Mouse (Mus musculus) monocyte, adult 5-6 weeks (primary cell): Measurements from ENCODE around the gene Rpl22. TPM values are rescaled to one million over a fixed set of nuclear protein-coding genes. Genes with fewer than 3 reads are reported as not detected.
A peak's percentile ranks its signal among the peaks of the same experiment; 100 is the strongest.

Source experiments
- ATAC-seq: fragments of 153-309, 156-312 bp; replicated peaks from 2 replicates; pipeline ENCODE4 v1.8.0; 2017; ENCODE audit warnings: mild to moderate bottlenecking; ENCODE audit not compliant: low TSS enrichment, insufficient number of reproducible peaks, severe bottlenecking, poor library complexity, low FRiP score
- total RNA-seq: library from RNA; stranded (forward); fragments of 200-1000, 200-491, 200-594 nt; gene quantifications from 3 replicates; pipeline ENCODE4 v1.2.3, GENCODE M21; 2017

Gene Rpl22
- total RNA-seq, 1 experiment from 2014 or later = 1,335 TPM

DNA sequence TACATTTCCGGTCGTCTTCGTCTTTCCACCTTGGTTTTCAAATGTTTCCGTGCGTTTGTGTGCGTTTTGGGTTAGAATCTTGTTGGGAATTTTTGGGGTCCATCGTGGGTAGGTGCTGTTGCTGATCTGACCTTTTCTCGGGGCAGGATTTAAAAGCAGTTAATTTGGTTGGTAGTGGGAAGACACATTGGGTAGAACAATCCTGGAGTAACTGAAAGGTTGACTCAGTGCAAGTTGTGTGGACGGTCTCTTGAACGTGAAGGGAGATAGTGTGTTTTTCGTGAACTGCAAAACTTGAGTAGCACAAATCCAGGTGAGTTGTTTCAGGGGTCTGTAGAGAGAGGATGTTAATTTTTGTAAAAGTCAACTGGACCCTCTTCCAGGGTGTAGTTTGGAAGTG is 1.0 kb downstream of the Rpl22 start:
- no peak for ATAC-seq

DNA sequence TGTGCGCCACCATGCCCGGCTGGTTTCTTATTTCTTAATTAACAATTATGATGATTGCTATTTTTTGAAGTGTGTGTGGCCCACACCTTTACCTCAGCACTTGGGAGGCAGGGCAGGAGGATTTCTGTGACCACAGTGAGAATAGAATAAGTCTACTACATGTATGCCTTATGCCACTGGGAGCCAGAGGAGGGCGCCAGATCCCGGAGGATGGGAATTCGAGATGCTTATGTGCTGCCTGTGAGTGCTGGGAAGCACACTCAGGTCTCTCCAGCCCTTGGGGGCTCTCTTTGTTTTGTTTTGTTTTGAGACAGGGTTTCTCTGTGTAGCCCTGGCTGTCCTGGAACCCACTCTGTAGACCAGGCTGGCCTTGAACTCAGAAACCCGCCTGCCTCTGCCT is 3.1 kb downstream of the Rpl22 start:
- no peak for ATAC-seq

DNA sequence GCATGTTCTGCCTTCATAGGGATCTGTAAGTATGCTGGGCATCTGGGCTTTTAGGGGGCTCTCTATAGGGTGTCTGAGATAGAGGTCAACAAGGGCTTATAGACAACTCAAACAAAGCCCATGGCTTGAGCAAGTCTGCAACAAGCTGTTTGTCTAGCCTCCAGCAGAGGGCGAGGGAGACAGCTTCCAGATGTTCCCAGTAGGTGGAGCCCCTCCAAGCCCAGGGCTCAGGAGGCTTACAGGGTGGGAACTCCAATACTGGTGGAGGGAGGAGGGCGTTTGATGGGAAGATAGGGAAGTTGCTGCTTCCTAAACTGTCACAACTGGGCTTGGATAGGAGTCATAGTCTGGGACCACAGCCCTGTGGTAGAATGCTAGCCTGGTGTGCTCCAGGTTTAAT is 7.4 kb downstream of the Rpl22 start:
- ATAC-seq = 0 out of 2 replicates have a peak, but pooled peaks have one; percentile 62

DNA sequence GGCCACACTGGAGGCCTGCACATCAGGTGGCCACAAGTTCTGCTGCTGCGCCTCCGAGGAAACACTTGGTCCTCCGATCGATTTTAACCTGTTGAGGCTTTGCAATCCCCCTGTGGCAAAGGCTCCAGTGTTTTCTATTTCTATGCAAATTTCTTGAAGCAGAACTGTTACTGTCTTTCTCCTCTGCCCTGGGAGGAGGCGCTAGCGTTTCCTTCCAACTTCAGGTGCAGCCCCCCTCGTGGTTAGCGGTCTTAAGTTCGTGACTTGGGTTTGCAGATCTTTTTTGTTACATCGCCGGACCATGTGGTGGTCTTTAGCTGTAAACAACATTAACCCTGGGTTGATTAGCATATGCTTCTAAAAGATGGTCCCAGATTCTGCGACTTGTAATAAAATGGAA is 8.0 kb downstream of the Rpl22 start:
- ATAC-seq = no peak

DNA sequence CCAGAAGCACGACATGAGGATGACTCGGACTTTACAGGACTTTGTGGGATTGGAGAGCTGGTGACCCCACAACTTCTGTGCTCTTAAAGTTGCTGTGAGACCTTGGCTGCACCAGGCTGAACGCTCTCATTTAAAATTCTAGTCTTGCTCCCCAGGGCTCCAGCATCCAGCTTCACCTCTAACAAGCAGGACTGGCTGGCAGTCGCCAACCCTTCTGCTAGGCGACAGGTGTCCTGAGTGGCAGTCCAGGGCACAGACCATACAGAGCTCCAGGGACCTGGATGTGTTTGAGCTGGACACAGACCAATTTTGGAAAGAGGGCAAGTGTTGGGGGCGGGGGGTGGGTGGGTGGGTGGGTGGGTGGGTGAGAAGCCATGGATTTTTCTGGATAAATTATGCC is 12.2 kb downstream of the Rpl22 start:
- no peak for ATAC-seq

DNA sequence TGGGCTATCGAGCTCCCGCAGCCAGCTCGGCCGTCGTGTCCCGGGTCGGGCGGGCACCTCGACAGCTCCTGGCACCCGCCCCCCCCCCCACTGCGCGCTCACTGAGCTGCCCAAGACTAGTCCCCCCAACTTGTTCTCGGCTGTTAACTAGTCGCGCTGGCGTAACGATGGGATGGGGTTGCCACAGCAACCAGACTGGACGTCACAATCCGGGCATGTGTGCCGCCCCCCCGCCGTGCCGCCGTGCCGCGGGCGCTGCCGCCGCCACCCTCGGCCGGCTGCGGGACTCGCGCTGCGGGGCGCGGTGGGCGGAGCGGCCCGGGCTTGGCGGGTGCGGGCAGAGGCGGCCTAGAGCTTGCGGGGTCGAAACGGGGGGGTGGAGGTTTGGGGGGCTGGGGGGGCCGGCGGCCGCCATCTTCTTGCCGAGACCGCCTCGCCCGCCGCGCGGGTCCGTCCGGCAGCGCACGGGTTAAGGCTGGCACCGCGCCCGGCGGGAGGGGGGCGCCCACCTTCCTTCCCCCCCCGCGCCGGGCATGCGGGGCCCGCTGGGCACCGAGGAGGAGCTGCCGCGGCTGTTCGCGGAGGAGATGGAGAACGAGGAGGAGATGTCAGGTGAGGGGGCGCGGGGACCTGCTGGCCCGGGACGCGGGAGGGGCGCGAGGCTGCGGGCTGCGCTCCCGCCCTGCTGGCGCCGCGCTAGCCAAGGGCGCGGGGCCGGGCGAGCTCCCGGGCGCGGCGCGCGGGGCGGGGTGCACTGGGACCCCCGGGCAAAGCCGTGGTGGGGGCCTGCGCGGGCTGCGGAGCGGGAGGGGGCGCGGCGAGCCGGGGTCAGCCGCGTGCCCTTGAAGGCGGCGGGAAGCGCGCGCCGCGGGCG is 13.1 kb downstream of the Rpl22 start, which contains the start of gene Chd5:
Chd5 (plus strand) TSS at position 233 of the 874 bp plus-strand sequence.
- no peak for ATAC-seq

DNA sequence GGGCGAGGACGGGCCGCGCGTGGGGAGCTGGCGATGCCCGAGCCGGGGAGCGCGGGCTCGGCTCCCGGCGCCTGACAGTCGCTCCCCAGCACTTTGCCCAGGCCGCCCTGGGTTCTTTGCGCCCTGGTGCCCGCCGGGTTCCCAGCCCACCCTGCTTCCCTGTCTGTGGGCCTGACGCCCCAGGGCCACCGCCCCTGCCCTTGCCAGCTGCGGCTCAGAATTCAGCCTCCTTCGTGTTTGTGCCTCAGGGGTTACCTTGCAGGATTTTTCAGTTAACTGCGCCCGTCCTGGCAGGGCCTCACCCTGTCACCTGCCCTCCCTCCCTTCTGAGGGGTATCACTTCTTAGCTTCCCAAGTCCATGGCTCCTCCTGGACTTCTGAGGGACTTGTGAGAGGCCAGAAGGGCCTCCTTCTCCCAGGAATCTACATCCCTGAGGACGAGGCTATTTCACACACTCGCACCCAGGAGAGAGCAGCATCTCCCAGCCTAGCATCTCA is 13.8 kb downstream of the Rpl22 start:
- ATAC-seq = no peak

DNA sequence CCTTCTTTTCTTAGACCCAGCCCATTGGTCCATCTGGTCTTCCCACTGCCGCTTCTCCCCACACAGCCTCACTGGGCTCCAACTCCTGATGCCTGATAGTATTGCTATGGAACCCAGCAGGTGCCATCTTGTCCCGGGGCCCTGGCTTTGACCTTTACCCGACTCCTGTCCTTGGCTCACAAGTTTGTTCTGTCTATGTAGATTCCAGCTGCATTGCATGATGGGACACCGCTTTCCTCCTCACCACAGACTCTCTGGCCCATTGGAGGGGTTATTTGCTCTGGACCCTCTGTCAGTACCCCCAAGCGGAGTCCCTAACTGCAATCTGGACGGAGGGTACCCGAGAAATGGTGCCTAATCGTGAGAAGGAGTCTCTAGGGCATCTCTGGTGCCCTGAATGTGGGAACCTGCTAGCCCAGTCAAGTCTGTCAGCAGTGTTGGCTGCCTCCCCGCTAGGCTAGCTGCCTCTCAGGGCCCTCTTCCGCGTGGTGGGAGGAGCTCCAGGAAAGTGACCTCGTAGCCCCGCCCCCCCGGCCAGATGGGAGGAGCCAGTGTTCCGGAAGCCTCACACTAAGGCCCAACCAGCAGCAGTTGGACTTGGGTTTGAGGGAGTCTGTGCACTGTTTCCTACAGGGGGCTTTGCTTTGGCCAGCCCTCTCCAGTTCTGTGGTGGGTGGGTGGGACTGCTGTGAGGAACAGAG is 15.2 kb downstream of the Rpl22 start:
- no peak for ATAC-seq

DNA sequence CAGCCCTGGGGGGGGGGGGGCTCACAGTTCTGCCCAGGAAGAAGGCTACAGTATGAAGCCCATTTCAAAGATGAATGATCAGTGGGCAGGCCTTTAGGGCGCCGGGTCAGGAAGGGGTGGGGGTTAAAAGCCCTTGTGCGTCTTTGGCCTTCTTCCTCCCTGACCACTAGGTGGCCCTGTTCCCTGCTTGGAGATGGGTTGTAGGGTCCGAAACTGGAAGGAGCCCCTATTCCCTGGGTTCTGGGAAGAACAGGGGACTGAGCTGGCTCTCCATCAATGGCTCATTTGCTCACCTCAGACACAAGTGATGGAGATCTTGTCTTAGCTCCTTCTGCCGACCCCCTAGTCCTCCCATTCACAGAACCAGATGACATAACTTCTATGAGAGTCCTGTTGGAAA is 17.8 kb downstream of the Rpl22 start:
- no peak for ATAC-seq

DNA sequence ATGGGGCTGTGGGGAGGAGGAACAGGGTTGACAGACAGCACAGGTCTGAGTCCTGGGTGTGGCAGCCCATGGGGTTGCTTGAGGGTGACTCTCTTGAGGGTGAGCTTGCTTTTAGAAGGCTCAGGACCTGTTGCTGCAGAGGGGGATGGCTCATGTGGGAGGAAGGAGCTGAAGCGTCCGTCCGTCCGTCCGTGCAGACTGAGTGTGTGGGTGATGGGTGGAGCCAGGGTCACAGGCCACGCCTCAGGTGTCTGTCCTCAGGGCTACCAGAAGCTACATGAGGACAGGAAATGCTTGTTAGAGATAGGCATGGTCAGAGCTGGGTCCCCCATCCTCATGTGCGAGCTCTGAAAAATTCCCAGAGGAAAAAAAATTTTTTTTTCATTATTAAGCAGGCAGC is 19.1 kb downstream of the Rpl22 start:
- no peak for ATAC-seq

DNA sequence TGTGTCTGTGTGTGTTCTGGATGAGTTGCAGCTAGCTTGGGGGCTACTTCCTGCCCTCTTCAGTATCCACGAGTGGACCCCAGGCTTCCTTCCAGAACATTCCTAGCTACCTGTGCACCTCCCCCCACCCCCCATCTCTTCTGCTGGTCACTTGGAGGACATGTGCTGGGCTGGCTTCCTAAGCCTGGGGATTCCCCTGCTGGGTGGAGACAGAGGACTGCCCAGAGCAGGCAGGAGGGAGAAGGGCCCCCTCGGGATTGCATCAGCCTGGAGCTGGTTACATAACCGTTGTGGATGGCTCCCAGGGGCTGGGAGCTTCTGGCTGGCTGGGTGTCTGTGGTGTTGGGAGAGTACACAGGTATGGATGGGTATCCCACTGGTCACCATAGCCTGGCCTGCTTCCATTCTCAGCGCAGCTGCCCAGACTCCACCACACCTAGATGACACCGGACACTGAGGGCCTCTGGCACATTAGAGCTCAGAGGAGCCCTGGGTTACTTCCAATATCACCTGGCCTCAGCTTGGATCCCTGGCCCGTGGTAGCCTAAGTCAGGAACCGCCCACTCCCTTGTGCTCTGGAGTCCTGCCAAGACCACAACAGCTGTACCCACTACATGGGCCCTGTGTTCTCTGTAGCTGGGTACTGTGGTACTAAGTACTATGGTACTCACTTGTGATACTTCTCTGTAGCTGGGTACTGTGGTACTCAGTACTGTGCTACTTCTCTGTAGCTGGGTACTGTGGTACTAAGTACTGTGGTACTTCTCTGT is 19.8 kb downstream of the Rpl22 start:
- ATAC-seq = 0 out of 2 replicates have a peak, but pooled peaks have one; percentile 30

DNA sequence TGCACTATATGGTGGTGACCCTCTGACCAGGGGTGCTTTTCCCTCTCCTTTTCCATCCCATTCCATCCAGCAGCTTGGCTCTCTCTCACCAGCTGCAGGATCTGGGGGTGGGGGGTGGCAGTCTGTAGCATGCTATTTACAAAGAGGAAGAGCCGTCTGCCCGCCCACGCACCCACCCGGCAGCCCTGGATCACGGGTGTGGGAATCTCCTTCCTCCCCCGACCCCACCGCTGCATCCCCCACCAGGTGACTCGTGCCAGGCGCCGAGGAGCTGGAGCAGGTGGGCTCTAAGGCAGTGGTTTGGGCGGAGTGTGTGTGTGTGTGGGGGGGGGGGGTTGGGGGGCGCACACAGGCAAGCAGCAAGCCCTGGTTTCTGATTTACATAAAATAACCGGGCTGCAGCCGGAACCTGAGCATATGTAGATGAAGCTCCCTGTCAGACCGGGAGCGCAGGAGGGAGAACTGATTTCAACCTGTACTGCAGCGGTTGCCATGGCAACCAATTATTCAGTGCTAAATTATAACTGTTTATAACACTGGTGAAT is 24.4 kb downstream of the Rpl22 start:
- no peak for ATAC-seq

DNA sequence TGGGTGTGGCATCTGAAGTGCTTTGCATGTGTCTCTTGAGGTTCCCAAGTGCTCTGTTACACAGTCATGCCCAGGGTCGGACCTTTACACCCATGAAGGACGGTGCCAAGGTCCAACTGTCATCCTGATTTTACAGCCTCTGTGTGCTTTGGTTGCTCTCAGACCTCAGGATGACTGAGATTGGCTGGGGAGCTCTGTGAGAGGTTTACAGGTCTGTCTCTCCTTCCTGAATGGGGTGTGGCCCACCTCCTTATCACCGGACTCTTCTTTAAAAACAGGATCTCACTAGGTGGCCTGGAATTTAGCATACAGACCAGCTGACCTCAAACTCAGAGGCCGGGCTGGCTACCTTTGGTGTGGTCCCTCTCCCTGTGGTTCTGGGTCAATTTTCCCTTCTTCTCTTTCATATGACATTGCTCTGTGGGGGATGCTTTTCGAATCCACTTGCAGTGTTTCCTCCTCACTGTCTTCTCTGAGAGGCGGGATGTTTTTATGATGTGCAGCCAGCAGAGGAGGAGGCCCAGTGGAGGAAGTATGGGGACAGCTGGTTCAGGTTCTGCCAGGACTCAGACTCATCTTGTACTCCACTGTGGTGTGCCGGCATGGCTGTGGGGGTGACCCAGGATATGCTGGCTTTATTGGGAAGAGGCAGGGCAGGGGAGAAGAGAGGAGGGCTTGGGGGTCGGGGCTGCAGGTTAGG is 25.3 kb downstream of the Rpl22 start:
- no peak for ATAC-seq

DNA sequence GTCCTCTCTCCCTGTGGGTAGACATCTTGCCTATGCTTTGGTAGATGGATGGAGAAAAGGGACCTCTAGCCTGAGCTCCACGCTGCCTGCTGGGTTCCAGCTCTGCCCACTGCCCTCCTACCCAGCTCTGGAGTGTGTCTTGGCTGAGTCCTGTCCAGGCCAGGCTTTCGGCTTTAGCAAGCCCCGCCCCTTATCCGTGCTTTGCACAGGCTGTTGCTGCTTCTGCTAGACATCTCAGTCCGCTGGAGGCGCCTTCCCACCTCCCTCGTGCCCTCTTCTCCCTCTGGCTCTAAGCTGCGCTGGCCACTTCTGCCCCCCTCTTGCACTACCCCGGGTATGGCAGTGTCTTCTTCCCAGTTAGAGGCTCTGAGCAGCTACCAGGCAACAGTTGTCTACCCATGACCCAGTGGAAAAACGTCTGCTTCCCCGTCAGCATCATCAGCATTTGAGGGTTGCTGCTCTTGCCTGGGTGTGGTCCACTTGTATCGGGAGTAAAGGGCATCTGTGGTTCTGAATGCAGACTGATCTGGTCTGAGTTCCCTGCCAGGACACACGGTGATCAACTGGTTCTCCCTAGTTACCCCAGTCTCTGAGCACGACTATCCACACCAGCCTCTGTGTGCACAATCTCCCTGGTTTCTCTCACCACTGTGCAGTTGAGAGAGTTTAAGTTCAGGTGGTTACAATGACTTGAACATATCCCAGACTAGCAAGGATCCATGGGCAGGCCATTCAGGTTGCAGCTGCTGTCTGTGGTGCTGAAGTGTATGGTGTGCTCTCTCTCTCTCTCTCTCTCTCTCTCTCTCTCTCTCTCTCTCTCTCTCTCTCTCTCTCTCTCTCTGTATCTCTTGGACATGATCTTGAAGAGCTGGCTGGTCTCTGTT is 26.1 kb downstream of the Rpl22 start:
- peak; percentile 74 for ATAC-seq

DNA sequence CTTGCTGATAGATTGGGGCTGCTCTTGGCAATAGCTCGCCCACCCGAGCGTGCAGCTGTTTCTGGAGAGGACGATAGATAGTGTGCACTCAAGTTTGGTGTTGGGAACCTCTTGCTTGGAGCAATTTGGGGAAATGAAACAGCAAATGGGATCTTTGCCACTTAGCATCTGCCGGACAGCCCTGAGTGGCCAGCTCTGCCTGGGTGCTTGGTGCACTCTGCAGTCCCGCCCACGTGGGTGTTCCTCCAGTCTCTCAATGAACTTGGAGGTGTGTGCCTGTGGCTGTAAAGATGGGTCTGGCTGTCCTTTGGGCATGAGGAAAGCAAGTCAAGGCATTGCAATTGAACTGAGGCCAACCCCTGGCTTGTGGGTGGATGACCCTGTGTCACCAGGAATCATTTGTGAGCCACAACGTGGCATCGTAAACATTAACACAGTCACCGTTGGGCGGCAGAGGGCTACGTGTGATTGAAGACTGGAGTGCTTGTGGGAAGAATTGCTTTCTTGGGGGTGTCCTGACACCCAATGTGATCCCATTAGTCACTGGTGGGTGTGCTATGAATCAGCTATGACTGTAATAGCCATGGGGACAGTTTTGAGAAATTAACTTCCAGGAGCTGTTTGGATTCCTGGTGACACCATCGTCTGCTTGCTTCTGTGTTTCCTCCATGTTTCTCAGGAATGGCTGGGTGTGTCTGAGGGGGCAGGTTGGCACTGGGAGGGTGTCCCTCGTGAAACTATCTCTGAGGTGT is 28.5 kb downstream of the Rpl22 start:
- ATAC-seq = no peak

DNA sequence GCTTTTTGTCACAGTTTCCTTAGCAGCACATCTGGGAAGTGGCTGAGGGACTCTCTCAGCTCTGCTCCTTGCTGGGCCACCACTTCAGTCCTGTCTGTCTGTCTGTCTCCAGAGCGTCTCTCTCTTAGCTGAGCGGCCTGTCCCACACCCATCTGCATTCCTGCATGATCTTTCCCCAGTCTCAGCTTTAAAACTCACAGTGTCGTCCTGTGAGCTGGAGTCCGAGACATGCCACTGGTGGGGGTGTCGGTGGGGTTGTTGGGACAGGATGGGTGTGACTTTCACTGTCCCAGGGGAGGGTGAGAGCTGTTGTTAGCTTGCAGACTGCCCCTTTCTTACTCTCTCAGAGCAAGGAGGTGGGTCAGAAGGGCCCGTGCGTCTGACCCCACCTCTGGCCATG is 30.1 kb downstream of the Rpl22 start:
- ATAC-seq = no peak

DNA sequence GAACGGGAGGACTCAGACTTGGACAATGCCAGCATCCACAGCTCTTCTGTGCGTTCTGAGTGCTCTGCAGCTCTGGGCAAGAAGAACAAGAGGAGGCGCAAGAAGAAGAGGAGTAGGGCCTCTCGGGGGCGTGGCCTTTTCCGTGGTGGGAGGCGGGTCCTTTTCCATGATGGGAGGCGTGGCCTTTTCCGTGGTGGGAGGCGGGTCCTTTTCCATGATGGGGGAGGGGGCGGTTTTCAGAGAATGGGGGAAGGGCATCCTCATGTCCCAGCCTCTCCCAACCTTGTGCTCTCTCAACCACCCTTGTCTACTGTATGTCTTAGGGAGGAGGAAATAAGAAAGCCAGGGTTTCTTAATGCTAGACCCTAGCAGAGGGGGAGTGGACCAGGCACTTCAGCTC is 34.2 kb downstream of the Rpl22 start:
- ATAC-seq = no peak
